Mouse (Mus musculus) E14TG2a.4 (cell line): ENCODE data around the gene Mlkl.

ENCODE experiments used
- CTCF ChIP-seq: conservative IDR thresholded peaks from 2 replicates; pipeline ENCODE4 v1.5.1; 2014; ENCODE audit warnings: low read length
- NANOG ChIP-seq: IDR thresholded peaks from 2 replicates; pipeline ENCODE4 v1.6.1; 2014; ENCODE audit warnings: borderline replicate concordance, low read length, mixed read lengths

DNA sequence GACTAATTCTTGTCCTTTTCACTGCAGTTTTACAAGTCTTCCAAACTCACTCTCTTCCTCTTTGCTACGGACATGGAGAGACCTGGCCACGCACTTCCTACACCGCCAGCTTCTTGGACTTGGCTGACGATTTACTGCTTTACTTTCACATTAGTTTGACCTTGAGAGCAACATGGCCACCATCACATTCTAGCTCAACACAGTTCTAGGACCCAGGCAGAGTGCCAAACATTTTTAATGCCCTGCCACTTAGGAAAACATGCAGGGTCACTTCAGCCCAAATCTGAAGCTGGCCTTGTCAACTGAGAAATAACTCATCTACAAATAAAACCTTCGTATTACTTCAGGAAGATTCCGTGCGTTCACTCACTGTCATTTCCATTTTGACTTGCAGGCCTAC, 46.2 kb downstream of the Mlkl start:
- TF ChIP-seq CTCF = no peak
- no peak for TF ChIP-seq NANOG
